In genomic region chr3:108081681-108082080, GRCm38 (mm10) we compare ENCODE assay signal across 11 mouse cellular contexts. TPM values are rescaled to one million over a fixed set of nuclear protein-coding genes. Genes with fewer than 3 reads are reported as not detected.
DNase-seq lines count a peak whose midpoint lies in the region; ATAC-seq and TF ChIP-seq lines count a peak whose summit lies in the region.
"Had no signal": no experiment of that assay in that cellular context is flagged by ENCODE, and none has a peak within 500 bp of the region (broad histone marks: within the 10 kb centered on the region; RNA-seq: fewer than 3 reads in every experiment).

No protein-coding gene starts in this region.

- peak overlapping the region; percentile 12 for H3K4me2 ChIP-seq in lung, embryonic 15.5 days
- H3K4me2 ChIP-seq in liver, postnatal 0 days (ENCODE audit: low read depth, low read length) = peak overlapping the region; percentile 94; the same call in 1 of the 2 replicates

- ATAC-seq in lung, embryonic 15.5 days (ENCODE audit: borderline replicate concordance, extremely low read depth, low FRiP score, low TSS enrichment) = no peak
- ATAC-seq in liver, postnatal 0 days = no peak
- no peak for ATAC-seq in activated CD4-positive, CD25-positive, alpha-beta regulatory T cell, adult 4 months

- no peak for TF ChIP-seq EP300 in liver, postnatal 0 days (IDR thresholded peaks at IDR 0.05; ENCODE audit: low read depth)

- H3K9ac ChIP-seq in lung, embryonic 15.5 days = no peak overlapping the region
- H3K9ac ChIP-seq in liver, postnatal 0 days (replicated peaks) = peak overlapping the region; percentile 44

- 56% methylated on average over 4 of the region's 4 CpGs for WGBS in heart, embryonic 10.5 days
- WGBS in lung, embryonic 15.5 days = 58% methylated on average over 4 of the region's 4 CpGs
- WGBS in liver, postnatal 0 days (ENCODE audit: insufficient replicate concordance) = 75% methylated on average over 4 of the region's 4 CpGs

- peak overlapping the region; percentile 59 for H3K27ac ChIP-seq in heart, embryonic 10.5 days
- peak overlapping the region; percentile 32; the same call in 1 of the 2 replicates for H3K27ac ChIP-seq in lung, embryonic 15.5 days
- H3K27ac ChIP-seq in liver, postnatal 0 days (ENCODE audit: low read depth) = no peak overlapping the region

- intact Hi-C loops in heart, postnatal 10 days (cut with DNase I) = no loop called here

- no peak for DNase-seq in heart, embryonic 10.5 days (ENCODE audit: low spot score)
- DNase-seq in heart, postnatal 10 days = no peak
- DNase-seq in lung, postnatal 10 days = no peak
- no peak for DNase-seq in liver, postnatal 0 days
- no peak for DNase-seq in thymus, postnatal 4 days
- DNase-seq in layer of hippocampus, adult 9-10 months (ENCODE audit: low spot score) = no peak
- DNase-seq: cerebellum, adult 9-10 months; kidney, adult 11 months had no signal

- H3K4me1 ChIP-seq in heart, embryonic 10.5 days = peaks cover 58% of the 10 kb centered on the region
- H3K4me1 ChIP-seq in lung, embryonic 15.5 days = peaks cover 37% of the 10 kb centered on the region
- H3K4me1 ChIP-seq in liver, postnatal 0 days (ENCODE audit: insufficient read depth) = peaks cover 39% of the 10 kb centered on the region

- no peak for TF ChIP-seq CTCF in liver, postnatal 0 days (IDR thresholded peaks at IDR 0.05; ENCODE audit: low read depth)

- peaks cover 41% of the 10 kb centered on the region for H3K36me3 ChIP-seq in heart, embryonic 10.5 days
- H3K36me3 ChIP-seq in lung, embryonic 15.5 days = peaks cover 28% of the 10 kb centered on the region
- peaks cover 46% of the 10 kb centered on the region for H3K36me3 ChIP-seq in liver, postnatal 0 days (replicated peaks; ENCODE audit: insufficient read depth, low read length)

- H3K9me3 ChIP-seq in heart, embryonic 10.5 days = no peaks in the 10 kb centered on the region
- H3K9me3 ChIP-seq in lung, embryonic 15.5 days = no peaks in the 10 kb centered on the region
- no peaks in the 10 kb centered on the region for H3K9me3 ChIP-seq in liver, postnatal 0 days (ENCODE audit: low read length)

- H3K4me3 ChIP-seq in heart, embryonic 10.5 days = no peak overlapping the region
- H3K4me3 ChIP-seq in lung, embryonic 15.5 days = no peak overlapping the region
- no peak overlapping the region for H3K4me3 ChIP-seq in liver, postnatal 0 days (ENCODE audit: low read depth, low read length)

- H3K27me3 ChIP-seq in heart, embryonic 10.5 days (ENCODE audit: insufficient read depth, poor library complexity, severe bottlenecking) = no peaks in the 10 kb centered on the region
- H3K27me3 ChIP-seq in lung, embryonic 15.5 days = no peaks in the 10 kb centered on the region
- H3K27me3 ChIP-seq in liver, postnatal 0 days (ENCODE audit: insufficient read depth, low read length) = no peaks in the 10 kb centered on the region

RNA-seq across cellular contexts. Expression of gene Ampd2, which starts 4.8 kb away (rescaled TPM):
- 57.5 and 62.8 TPM in 2 replicates for polyA plus RNA-seq in heart, embryonic 10.5 days (2016; fragmentation: Nextera tagmentation; extraction: Ambion mirVana)
- total RNA-seq in heart, postnatal 10 days (2021) = 10 to 100 TPM; 12.2 to 14.7 TPM
- polyA plus RNA-seq in lung, embryonic 15.5 days (2015; fragmentation: Nextera tagmentation; extraction: Ambion mirVana) = 38.1 and 38.4 TPM in 2 replicates
- polyA plus RNA-seq in liver, postnatal 0 days (2015; fragmentation: Nextera tagmentation; extraction: Ambion mirVana) = 17.3 and 23.0 TPM in 2 replicates
- polyA plus RNA-seq in activated CD4-positive, CD25-positive, alpha-beta regulatory T cell, adult 4 months (2017; shearing (Covaris generic)) = 10 to 100 TPM; 13.6 to 21.6 TPM

RNA-seq across cellular contexts. Expression of gene Gnat2, which starts 10.9 kb away (rescaled TPM):
- polyA plus RNA-seq in heart, embryonic 10.5 days (2016; fragmentation: Nextera tagmentation; extraction: Ambion mirVana) = 1.1 and 1.9 TPM in 2 replicates
- total RNA-seq in heart, postnatal 10 days (2021) = under 1 TPM in 1 of 2 experiments, not detected in 1; 0.38 TPM
- polyA plus RNA-seq in lung, embryonic 15.5 days (2015; fragmentation: Nextera tagmentation; extraction: Ambion mirVana) = 0.48 and 0.96 TPM in 2 replicates
- 1.6 and 1.7 TPM in 2 replicates for polyA plus RNA-seq in liver, postnatal 0 days (2015; fragmentation: Nextera tagmentation; extraction: Ambion mirVana)
- not detected for polyA plus RNA-seq in activated CD4-positive, CD25-positive, alpha-beta regulatory T cell, adult 4 months (2017; shearing (Covaris generic))
- total RNA-seq: neutrophil, adult 5-6 weeks had no signal

RNA-seq across cellular contexts. Expression of gene Gstm4, which starts 37.0 kb away (rescaled TPM):
- 16.9 and 21.1 TPM in 2 replicates for polyA plus RNA-seq in heart, embryonic 10.5 days (2016; fragmentation: Nextera tagmentation; extraction: Ambion mirVana)
- total RNA-seq in heart, postnatal 10 days (2021) = 10 to 100 TPM; 11.1 to 13.3 TPM
- 16.7 TPM in 2 replicates for polyA plus RNA-seq in lung, embryonic 15.5 days (2015; fragmentation: Nextera tagmentation; extraction: Ambion mirVana)
- 12.9 and 13.5 TPM in 2 replicates for polyA plus RNA-seq in liver, postnatal 0 days (2015; fragmentation: Nextera tagmentation; extraction: Ambion mirVana)
- polyA plus RNA-seq in activated CD4-positive, CD25-positive, alpha-beta regulatory T cell, adult 4 months (2017; shearing (Covaris generic)) = 1 to 10 TPM; 3.2 to 3.4 TPM
